Mouse (Mus musculus) spleen, adult 2 months (tissue): ENCODE measurements around the gene Stag1. TPM values are rescaled to one million over a fixed set of nuclear protein-coding genes. Genes with fewer than 3 reads are reported as not detected.

Source experiments
- DNase-seq, 2 experiments: peaks; one replicate each; pipeline versions ENCODE4 v3.0.0 to v3.0.0-alpha.2; 2012 to 2021; ENCODE audit warnings: low spot score in 2 of 2, low read depth in 1 of 2
- H3K27ac ChIP-seq: fragments of 200-500 bp; 2 replicates; pipeline ENCODE4 v1.5.1; 2012; ENCODE audit warnings: low read length, inconsistent platforms; ENCODE audit not compliant: insufficient read depth
- H3K27me3 ChIP-seq: fragments of 200-500 bp; 2 replicates; pipeline ENCODE4 v1.6.1; 2012; ENCODE audit warnings: mild to moderate bottlenecking, moderate library complexity, low read length, inconsistent platforms; ENCODE audit not compliant: control insufficient read depth, insufficient read depth
- H3K36me3 ChIP-seq: fragments of 200-500 bp; 2 replicates; pipeline ENCODE4 v1.6.1; 2012; ENCODE audit warnings: mild to moderate bottlenecking, low read length, inconsistent platforms; ENCODE audit not compliant: control insufficient read depth, insufficient read depth
- H3K4me1 ChIP-seq: fragments of 200-500 bp; 2 replicates; pipeline ENCODE4 v1.6.1; 2011; ENCODE audit warnings: inconsistent platforms; ENCODE audit not compliant: control insufficient read depth, insufficient read depth, insufficient read length
- H3K4me3 ChIP-seq: fragments of 200-500 bp; 2 replicates; pipeline ENCODE4 v1.5.1; 2011; ENCODE audit warnings: mild to moderate bottlenecking, inconsistent platforms; ENCODE audit not compliant: insufficient read depth, insufficient read length; ENCODE audit errors: extremely low read depth
- CTCF ChIP-seq: fragments of 200-500 bp; IDR thresholded peaks from 2 replicates; pipeline ENCODE4 v1.5.1; 2011; ENCODE audit warnings: mild to moderate bottlenecking, inconsistent platforms; ENCODE audit not compliant: insufficient read depth, insufficient read length, insufficient replicate concordance; ENCODE audit errors: extremely low read depth
- POLR2A ChIP-seq: fragments of 200-500 bp; IDR thresholded peaks from 2 replicates; pipeline ENCODE4 v1.6.1; 2011; ENCODE audit warnings: low read depth, low read length, inconsistent platforms
- WGBS: fragments of 180-500 bp; shearing (Covaris S2); methylation state at CpG from one replicate; pipeline ENCODE4 v1.1.7; 2018; 5-methylcytosine and 5-hydroxymethylcytosine counted together
- polyA plus RNA-seq: library from polyadenylated mRNA; depleted of rRNA; stranded (reverse); fragments of >200 nt; gene quantifications from 2 replicates; pipeline ENCODE4 v1.2.3, GENCODE M21; 2012

The Stag1 gene
- polyA plus RNA-seq, 1 experiment, result 2.5 TPM

DNA sequence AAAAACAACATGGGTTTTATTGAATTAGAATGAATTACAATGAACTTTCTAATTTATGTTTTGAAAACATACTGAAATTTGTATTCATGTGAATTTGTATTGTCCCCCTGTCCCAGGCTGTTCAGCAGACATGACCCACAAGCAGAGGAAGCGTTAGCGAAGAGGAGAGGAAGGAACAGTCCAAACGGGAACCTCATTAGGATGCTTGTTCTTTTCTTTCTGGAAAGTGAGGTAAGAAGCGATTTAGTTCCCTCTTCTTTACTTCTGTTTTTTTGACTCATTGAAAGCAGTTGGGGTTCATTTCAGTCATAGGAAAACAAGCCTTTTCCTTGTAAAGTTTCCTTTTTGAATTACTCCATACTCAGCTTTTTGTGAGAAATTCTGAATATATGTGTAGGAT is 268.4 kb downstream of the Stag1 start:
- H3K4me3 ChIP-seq, result no peak overlapping the region
- no peak overlapping the region for H3K27ac ChIP-seq
- 70% methylated on average over 4 of the region's 4 CpGs for WGBS
- no peak for DNase-seq
- H3K27me3 ChIP-seq, result no peaks in the 10 kb centered on the region
- peaks cover 2% of the 10 kb centered on the region; the same call in 1 of the 2 replicates for H3K36me3 ChIP-seq
- H3K4me1 ChIP-seq, result no peaks in the 10 kb centered on the region
- TF ChIP-seq CTCF, result no peak
- no peak for TF ChIP-seq POLR2A

DNA sequence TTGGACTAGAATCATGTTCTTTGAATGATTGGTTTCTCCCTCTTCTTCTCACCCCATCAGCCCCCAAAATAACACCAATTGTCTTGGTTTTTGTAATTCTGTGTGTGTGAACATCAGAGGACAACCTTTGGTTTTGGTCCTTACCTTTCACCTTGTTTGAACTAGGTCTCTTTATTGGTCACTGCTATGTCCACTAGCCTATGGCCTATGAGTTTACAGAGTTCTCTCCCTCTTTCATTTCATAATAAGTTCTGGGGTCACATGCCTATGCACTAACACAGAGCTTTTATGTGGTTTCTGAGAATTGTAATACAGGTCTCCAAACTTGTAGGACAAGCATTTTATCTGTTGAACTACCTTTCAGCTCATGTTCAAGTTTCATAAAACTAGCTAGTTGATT is 272.0 kb downstream of the Stag1 start:
- TF ChIP-seq POLR2A (no peak), CTCF (no peak)
- Histone ChIP-seq H3K4me3 (no peak overlapping the region), H3K27me3 (no peaks in the 10 kb centered on the region), H3K4me1 (no peaks in the 10 kb centered on the region), H3K36me3 (peaks cover 3% of the 10 kb centered on the region; the same call in 1 of the 2 replicates), H3K27ac (no peak overlapping the region)
- no peak for DNase-seq

DNA sequence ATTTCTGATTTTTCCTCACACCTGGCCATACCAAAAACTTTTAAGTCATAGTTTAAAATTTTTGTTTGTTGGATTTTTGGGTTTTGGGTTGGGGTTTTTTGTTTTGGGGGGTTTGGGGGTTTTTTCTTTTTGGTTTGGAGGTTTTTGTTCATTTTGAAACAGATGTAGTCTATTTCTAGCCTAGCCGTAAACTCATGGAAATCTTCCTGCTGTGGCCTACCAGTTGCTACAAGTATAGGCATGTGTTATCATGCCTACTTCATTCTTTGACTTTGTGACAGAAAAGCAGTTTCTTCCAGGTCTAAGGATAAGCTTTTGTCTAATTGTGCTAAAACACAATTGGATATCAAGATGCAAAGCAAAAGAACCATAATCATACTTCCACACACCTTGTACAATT is 298.5 kb downstream of the Stag1 start:
- 96% methylated on average over 1 of the region's 1 CpGs for WGBS
- Histone ChIP-seq H3K27ac (no peak overlapping the region), H3K4me1 (no peaks in the 10 kb centered on the region), H3K4me3 (no peak overlapping the region), H3K36me3 (no peaks in the 10 kb centered on the region; the same call in 1 of the 2 replicates), H3K27me3 (no peaks in the 10 kb centered on the region)
- no peak for TF ChIP-seq POLR2A
- TF ChIP-seq CTCF, result no peak
- DNase-seq, result no peak

DNA sequence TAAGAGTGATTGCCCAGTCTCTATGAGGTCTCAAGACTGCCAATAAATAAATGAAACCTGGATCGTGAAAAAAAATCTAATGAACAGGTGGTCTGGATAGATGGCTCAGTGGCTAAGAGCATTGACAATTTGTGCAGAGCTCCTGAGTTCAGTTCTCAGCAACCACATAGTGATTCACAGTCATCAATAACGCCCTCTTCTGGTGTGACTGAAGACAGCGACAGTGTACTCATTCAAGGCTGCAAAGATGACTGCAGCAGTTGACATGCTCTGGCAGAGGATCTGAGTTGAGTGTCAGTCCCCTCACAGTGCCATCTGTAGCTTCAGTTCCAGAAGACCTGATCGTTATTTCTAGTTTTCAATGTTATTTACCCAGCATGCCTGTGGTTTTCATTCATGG is 300.4 kb downstream of the Stag1 start:
- Histone ChIP-seq H3K27ac (no peak overlapping the region), H3K4me1 (no peaks in the 10 kb centered on the region), H3K4me3 (no peak overlapping the region), H3K27me3 (no peaks in the 10 kb centered on the region), H3K36me3 (no peaks in the 10 kb centered on the region; the same call in 1 of the 2 replicates)
- no peak for DNase-seq
- 95% methylated on average over 4 of the region's 4 CpGs for WGBS
- TF ChIP-seq CTCF (no peak), POLR2A (no peak)

DNA sequence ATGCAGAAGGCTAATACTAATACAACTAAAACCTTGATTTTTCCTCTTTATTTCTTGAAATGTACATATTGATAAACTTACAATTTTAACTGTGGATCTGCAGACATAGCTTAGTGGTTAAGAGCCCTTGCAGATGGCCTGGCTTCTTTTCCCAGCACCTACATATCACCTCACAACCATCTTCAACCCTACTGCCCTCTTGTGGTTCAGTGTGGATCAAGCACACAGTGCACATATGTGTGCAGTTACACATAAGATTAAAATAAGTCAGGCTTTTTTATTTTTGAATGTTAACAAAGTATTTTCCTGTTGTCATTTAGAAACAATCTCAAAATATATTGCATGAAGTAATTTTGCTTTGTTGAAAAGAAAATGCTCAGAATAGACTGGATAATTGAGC is 312.8 kb downstream of the Stag1 start:
- Histone ChIP-seq H3K4me3 (no peak overlapping the region), H3K36me3 (peaks cover 1% of the 10 kb centered on the region; the same call in 1 of the 2 replicates), H3K27me3 (no peaks in the 10 kb centered on the region), H3K4me1 (no peaks in the 10 kb centered on the region), H3K27ac (no peak overlapping the region)
- DNase-seq, result peak; percentile 7
- peak; percentile 16; the same call in 1 of the 2 replicates for TF ChIP-seq CTCF
- no peak for TF ChIP-seq POLR2A

DNA sequence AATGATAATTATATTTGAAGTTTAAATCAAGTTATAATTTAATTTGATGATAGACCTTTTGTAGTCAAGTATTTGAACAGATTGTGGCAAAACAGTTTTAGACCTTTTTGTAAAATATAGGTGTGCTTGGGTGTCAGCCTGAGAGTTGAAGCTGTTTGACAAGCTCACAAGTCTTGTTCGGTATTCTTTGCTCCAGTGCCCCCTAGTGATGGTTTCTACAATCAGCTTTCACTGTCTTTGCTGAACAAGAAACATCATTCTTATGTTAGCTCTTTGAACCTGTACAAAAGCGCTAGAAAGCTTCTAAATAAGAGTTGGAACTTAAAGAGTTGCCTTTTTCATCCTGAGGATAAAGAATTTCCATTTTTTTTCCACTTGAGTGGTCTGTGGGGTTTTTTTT is 319.5 kb downstream of the Stag1 start:
- no peaks in the 10 kb centered on the region for H3K36me3 ChIP-seq
- peak; percentile 49 to 50 for DNase-seq
- 32% methylated on average over 2 of the region's 2 CpGs for WGBS
- no peaks in the 10 kb centered on the region; the same call in 1 of the 2 replicates for H3K4me1 ChIP-seq
- H3K4me3 ChIP-seq, result no peak overlapping the region
- no peaks in the 10 kb centered on the region for H3K27me3 ChIP-seq
- no peak overlapping the region for H3K27ac ChIP-seq
- TF ChIP-seq POLR2A (no peak), CTCF (peak; percentile 15; the same call in 1 of the 2 replicates)

DNA sequence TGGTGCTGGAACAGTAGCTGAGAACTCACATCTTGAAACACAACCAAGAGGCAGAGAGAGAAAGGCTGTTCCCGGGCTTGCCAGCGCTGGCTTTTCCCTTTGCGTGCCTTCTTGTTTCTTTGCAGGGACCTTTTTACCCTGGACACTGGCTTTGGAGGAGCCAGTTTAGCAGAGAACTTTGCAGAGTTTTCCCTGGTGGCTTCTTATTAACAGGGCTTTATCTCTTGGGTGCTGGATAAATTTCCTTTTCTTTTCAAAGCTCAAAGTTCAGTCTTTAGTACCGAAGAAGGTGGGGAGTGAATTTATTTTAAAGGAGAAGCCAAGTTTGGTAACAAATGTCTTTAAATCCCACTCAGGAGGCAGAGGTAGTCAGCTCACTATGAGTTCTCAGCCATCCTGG is 329.0 kb downstream of the Stag1 start:
- WGBS, result 97% methylated on average over 4 of the region's 4 CpGs
- Histone ChIP-seq H3K27ac (no peak overlapping the region), H3K4me3 (no peak overlapping the region), H3K36me3 (peaks cover 8% of the 10 kb centered on the region; the same call in 1 of the 2 replicates), H3K4me1 (no peaks in the 10 kb centered on the region), H3K27me3 (no peaks in the 10 kb centered on the region)
- no peak for DNase-seq
- TF ChIP-seq CTCF, result no peak
- no peak for TF ChIP-seq POLR2A
